Mouse (Mus musculus): Measurements from ENCODE around the gene Msi1. TPM values are rescaled to one million over a fixed set of nuclear protein-coding genes. Genes with fewer than 3 reads are reported as not detected.

The Msi1 gene
- polyA plus RNA-seq, 1 experiment from 2014 or later, result 136 TPM

DNA sequence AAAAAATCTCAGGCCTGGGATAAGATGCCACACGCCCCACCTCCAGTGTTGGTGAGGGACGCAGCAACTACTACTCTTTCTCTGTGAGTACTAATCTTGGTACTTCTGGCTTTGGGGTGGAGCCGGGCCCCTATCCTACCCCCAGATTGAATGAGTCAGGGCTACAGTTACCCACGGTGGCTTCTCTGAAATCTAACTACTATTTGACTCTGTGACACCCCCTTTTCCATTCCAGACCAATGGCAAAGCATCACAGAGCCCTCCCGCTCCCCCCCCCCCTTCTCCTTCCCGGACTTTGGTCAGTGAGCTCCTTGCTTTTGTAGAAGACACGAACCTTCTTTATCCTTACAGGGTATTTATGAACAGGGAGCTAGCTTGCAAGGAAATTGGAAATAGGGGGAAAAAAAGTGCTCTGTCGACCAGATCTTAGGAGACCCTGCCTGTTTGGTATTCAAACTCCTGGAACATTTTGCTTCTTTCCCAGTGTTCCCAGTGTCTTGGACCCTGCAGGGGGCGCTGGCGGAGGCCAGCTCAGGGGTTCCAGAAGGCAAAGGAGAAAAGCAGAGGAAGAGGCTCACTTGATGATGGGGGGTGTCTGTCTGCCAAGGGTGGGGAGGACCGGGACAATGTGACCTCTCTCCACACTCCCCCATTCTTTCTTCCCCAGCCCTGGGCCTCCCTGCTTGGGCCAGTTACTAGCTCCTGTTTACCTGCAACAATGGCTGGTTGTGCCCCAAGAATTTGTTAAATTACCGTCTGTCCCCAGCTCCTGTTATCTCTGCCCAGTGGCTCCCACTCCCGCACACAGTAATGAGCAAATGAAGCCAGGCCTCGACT, 1.9 kb downstream of the Msi1 start:
- WGBS, result 4% methylated on average over 14 of the region's 14 CpGs

DNA sequence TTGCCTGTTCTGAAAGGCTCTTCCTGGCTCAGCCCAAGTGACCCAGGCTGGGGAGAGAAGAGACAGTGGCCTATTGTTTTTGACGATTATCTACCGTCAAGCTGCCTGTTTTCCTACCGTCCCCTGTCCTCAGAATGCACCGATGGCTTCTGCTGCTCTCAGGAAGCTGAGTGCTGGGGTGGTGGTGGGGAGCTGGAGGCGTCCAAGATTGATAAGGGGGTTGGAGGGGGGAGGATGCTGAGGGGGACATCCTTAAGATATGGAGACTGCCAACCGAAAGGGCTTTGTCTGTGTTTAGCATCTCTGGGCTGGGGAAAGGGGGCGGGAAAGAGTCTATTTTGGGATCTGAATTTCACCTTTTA, 2.5 kb downstream of the Msi1 start:
- DNase-seq (ENCODE audit: low spot score), result no peak
- no peaks in the 10 kb centered on the region for H3K9me3 ChIP-seq (ENCODE audit: control insufficient read depth, low read length)
- peaks cover 34% of the 10 kb centered on the region for H3K4me1 ChIP-seq (replicated peaks; ENCODE audit: control insufficient read depth, insufficient read depth, low read length)
- WGBS, result 14% methylated on average over 7 of the region's 7 CpGs
- H3K9ac ChIP-seq (ENCODE audit: low read depth, low read length), result peak overlapping the region; percentile 99
- peak overlapping the region; percentile 97 for H3K4me3 ChIP-seq (ENCODE audit: low read depth, low read length)
- H3K4me2 ChIP-seq (replicated peaks; ENCODE audit: low read depth, low read length), result peak overlapping the region; percentile 74
- H3K36me3 ChIP-seq (ENCODE audit: control insufficient read depth, insufficient read depth, low read length), result 0 out of 2 replicates have a peak, but pooled peaks cover 2% of the 10 kb centered on the region
- no peaks in the 10 kb centered on the region for H3K27me3 ChIP-seq (ENCODE audit: control insufficient read depth, insufficient read depth, low read length)
- ATAC-seq (ENCODE audit: low FRiP score), result no peak
- H3K27ac ChIP-seq (ENCODE audit: low read depth, low read length), result peak overlapping the region; percentile 100

More for the DNA sequence above, 1.9 kb downstream of the Msi1 start:
- DNase-seq (ENCODE audit: low spot score), result peak; percentile 87
- 0 out of 2 replicates have a peak, but pooled peaks cover 2% of the 10 kb centered on the region for H3K36me3 ChIP-seq (ENCODE audit: control insufficient read depth, insufficient read depth, low read length)
- H3K27ac ChIP-seq (ENCODE audit: low read depth, low read length), result peak overlapping the region; percentile 100
- H3K9me3 ChIP-seq (ENCODE audit: control insufficient read depth, low read length), result no peaks in the 10 kb centered on the region
- no peaks in the 10 kb centered on the region for H3K27me3 ChIP-seq (ENCODE audit: control insufficient read depth, insufficient read depth, low read length)
- ATAC-seq (ENCODE audit: low FRiP score), result 0 out of 2 replicates have a peak, but pooled peaks have one; percentile 1
- H3K4me2 ChIP-seq (replicated peaks; ENCODE audit: low read depth, low read length), result peak overlapping the region; percentile 74
- H3K9ac ChIP-seq (ENCODE audit: low read depth, low read length), result peak overlapping the region; percentile 99
- peak overlapping the region; percentile 97 for H3K4me3 ChIP-seq (ENCODE audit: low read depth, low read length)
- peaks cover 32% of the 10 kb centered on the region for H3K4me1 ChIP-seq (replicated peaks; ENCODE audit: control insufficient read depth, insufficient read depth, low read length)

DNA sequence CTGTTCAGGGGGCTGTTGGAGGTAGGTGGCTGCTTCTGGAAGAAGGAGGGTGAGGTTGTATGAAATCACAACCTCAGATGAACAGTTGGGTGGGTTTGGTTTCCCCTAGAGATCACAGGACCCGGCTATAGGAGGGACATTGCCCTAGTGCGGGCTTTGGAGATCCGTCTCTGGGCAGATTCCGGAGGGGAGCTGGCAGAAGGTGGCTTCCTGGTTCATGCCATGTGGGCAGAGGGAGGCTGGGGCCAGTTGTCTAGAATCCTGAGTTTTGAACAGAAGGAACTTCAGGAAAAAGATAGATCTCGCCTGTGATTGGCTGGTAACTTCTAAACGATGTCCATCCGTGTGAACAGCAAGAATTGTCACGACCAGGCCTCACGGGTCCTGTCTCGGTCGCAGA, 3.0 kb downstream of the Msi1 start:
- H3K27me3 ChIP-seq (ENCODE audit: control insufficient read depth, insufficient read depth, low read length), result no peaks in the 10 kb centered on the region
- peaks cover 37% of the 10 kb centered on the region for H3K4me1 ChIP-seq (replicated peaks; ENCODE audit: control insufficient read depth, insufficient read depth, low read length)
- DNase-seq (ENCODE audit: low spot score) (no peak), ATAC-seq (ENCODE audit: low FRiP score) (no peak)
- peak overlapping the region; percentile 99 for H3K9ac ChIP-seq (ENCODE audit: low read depth, low read length)
- H3K4me2 ChIP-seq (replicated peaks; ENCODE audit: low read depth, low read length), result peak overlapping the region; percentile 74
- no peaks in the 10 kb centered on the region for H3K9me3 ChIP-seq (ENCODE audit: control insufficient read depth, low read length)
- H3K27ac ChIP-seq (ENCODE audit: low read depth, low read length), result peak overlapping the region; percentile 100
- 0 out of 2 replicates have a peak, but pooled peaks cover 2% of the 10 kb centered on the region for H3K36me3 ChIP-seq (ENCODE audit: control insufficient read depth, insufficient read depth, low read length)
- H3K4me3 ChIP-seq (ENCODE audit: low read depth, low read length), result peak overlapping the region; percentile 97
- 55% methylated on average over 11 of the region's 11 CpGs for WGBS

DNA sequence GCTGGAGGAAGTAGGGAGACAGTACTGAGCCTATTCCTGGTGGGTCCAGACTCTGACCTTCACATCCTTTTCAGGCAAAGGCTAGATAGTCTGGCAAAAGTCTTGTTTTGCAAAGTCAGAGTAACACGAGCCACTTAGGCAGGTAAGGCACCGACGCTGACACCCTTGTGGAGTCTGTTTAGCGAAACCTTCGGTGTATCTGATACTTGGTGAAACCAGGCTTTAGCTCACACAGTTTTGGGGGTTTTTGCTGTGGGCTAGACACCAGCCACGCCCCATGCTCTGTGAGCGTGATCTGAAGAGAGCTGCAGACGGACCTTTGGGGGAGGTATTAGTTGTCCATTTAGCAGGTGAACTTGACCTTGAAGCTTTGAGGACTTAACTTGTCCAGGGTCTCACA, 3.8 kb downstream of the Msi1 start:
- H3K4me3 ChIP-seq (ENCODE audit: low read depth, low read length), result peak overlapping the region; percentile 97
- 74% methylated on average over 8 of the region's 8 CpGs for WGBS
- H3K9ac ChIP-seq (ENCODE audit: low read depth, low read length), result peak overlapping the region; percentile 99
- ATAC-seq (ENCODE audit: low FRiP score) (no peak), DNase-seq (ENCODE audit: low spot score) (no peak)
- 0 out of 2 replicates have a peak, but pooled peaks cover 2% of the 10 kb centered on the region for H3K36me3 ChIP-seq (ENCODE audit: control insufficient read depth, insufficient read depth, low read length)
- no peaks in the 10 kb centered on the region for H3K9me3 ChIP-seq (ENCODE audit: control insufficient read depth, low read length)
- peak overlapping the region; percentile 100 for H3K27ac ChIP-seq (ENCODE audit: low read depth, low read length)
- peak overlapping the region; percentile 74 for H3K4me2 ChIP-seq (replicated peaks; ENCODE audit: low read depth, low read length)
- peaks cover 43% of the 10 kb centered on the region for H3K4me1 ChIP-seq (replicated peaks; ENCODE audit: control insufficient read depth, insufficient read depth, low read length)
- no peaks in the 10 kb centered on the region for H3K27me3 ChIP-seq (ENCODE audit: control insufficient read depth, insufficient read depth, low read length)

DNA sequence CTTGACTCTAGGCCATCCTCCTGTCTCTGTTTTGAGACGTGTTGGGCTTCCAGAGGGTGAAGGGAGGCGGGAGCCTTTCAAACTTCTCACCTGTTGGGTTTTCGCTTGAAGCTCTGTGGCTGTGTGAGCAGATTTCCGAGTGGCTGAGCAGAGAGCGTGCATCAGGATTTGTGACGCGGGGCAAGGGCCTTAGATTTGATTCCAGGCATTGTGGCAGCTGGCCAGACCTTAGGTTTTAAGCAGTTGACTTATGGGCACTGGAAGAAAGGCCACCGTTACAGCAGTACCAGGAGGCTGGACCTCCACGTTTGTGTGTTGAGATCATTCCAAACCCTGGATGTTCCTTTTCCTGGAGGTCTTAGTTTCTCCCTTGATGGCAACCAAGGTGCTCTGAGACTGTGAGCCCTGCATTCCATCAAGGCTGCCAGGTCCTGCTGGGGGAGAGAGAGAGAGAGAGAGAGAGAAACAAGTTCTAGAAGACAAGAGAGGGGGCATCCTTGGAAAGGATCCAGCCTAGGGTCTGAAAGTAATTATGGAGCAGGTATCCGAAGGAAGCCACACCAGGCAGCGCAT, 5.0 kb downstream of the Msi1 start:
- Histone ChIP-seq H3K27ac (ENCODE audit: low read depth, low read length) (peak overlapping the region; percentile 100), H3K4me2 (replicated peaks; ENCODE audit: low read depth, low read length) (peak overlapping the region; percentile 74), H3K9ac (ENCODE audit: low read depth, low read length) (peak overlapping the region; percentile 99), H3K36me3 (ENCODE audit: control insufficient read depth, insufficient read depth, low read length) (0 out of 2 replicates have a peak, but pooled peaks cover 4% of the 10 kb centered on the region), H3K4me3 (ENCODE audit: low read depth, low read length) (peak overlapping the region; percentile 97), H3K4me1 (replicated peaks; ENCODE audit: control insufficient read depth, insufficient read depth, low read length) (peaks cover 54% of the 10 kb centered on the region), H3K27me3 (ENCODE audit: control insufficient read depth, insufficient read depth, low read length) (no peaks in the 10 kb centered on the region), H3K9me3 (ENCODE audit: control insufficient read depth, low read length) (no peaks in the 10 kb centered on the region)
- DNase-seq (ENCODE audit: low spot score) (no peak), ATAC-seq (ENCODE audit: low FRiP score) (no peak)
- 38% methylated on average over 11 of the region's 11 CpGs for WGBS

DNA sequence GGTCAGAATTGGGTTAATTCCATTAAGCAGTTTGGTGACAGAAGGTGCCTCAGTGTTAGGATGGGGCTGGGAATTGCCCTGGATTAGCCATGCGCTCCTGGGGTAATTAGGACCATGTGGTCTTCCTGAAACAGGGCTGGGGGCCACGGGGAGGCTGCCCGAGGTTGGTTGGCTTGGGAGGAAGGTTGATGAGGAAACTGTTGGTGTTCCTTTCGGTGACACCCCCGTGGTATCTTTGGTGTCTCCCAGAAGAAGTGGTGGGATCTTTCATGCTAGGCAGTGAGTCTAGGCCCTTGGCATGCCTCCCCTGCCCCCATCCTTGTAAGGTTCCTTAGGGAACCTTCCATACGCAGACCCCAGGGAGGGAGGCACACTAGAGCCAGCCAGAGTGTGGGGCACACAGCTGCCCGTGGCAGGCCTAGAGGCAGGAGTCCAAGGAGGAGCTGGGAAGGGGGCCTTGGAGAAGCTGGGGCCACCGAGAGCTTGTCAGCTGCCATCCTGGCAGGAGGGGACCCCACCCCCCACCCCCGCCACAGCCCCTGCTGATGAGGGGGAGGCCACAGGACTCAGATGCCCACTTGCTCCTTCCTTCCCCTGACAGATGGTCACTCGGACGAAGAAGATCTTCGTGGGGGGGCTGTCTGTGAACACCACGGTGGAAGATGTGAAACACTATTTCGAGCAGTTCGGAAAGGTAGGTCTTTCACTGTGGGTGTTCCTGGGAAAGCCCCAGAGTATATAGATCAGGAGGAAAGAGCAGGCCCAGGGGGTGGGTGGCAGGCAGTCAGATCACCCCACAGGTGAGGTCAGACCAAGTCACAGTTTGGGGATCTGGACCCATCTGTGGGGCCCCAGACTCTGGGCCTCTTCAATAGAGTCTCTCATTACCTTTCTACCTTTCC, 5.7 kb downstream of the Msi1 start:
- peak overlapping the region; percentile 99 for H3K9ac ChIP-seq (ENCODE audit: low read depth, low read length)
- no peak for ATAC-seq (ENCODE audit: low FRiP score)
- H3K27ac ChIP-seq (ENCODE audit: low read depth, low read length), result peak overlapping the region; percentile 100
- peak overlapping the region; percentile 74 for H3K4me2 ChIP-seq (replicated peaks; ENCODE audit: low read depth, low read length)
- WGBS, result 18% methylated on average over 15 of the region's 15 CpGs
- no peaks in the 10 kb centered on the region for H3K9me3 ChIP-seq (ENCODE audit: control insufficient read depth, low read length)
- H3K4me3 ChIP-seq (ENCODE audit: low read depth, low read length), result peak overlapping the region; percentile 97
- 0 out of 2 replicates have a peak, but pooled peaks cover 4% of the 10 kb centered on the region for H3K36me3 ChIP-seq (ENCODE audit: control insufficient read depth, insufficient read depth, low read length)
- no peak for DNase-seq (ENCODE audit: low spot score)
- H3K4me1 ChIP-seq (replicated peaks; ENCODE audit: control insufficient read depth, insufficient read depth, low read length), result peaks cover 60% of the 10 kb centered on the region
- H3K27me3 ChIP-seq (ENCODE audit: control insufficient read depth, insufficient read depth, low read length), result no peaks in the 10 kb centered on the region

DNA sequence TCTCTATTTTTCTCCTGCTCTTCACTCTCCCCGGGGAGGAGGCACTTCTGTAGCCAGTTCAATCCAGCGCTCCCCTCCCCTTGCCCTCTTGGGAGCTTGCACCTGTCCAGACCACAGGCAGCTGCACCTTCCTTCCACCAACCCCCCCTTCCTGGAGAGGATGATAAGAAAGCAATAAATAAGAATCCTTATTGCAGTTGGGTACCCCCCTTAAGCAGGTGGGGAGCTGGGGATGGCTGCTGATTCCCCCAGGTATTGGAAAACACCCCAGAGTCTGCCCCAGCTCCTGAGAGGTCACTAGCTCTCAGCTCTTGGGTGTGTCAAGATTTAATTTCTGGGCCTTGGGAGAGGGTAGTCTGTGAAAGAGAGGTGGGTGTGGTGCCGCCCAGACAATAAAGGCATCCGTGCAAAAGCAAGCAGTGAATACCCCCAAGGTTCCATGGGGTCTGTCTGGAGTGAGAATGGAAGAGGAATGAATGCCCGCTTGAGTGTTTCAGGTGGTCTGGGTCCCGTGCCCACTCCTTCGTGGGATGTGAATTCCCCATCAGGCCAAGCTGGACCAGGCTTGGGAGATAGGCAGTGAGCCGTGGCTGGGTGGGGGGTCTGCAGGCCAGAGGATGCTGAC, 6.5 kb downstream of the Msi1 start:
- Histone ChIP-seq H3K9ac (ENCODE audit: low read depth, low read length) (peak overlapping the region; percentile 99), H3K9me3 (ENCODE audit: control insufficient read depth, low read length) (no peaks in the 10 kb centered on the region), H3K27ac (ENCODE audit: low read depth, low read length) (peak overlapping the region; percentile 100), H3K4me1 (replicated peaks; ENCODE audit: control insufficient read depth, insufficient read depth, low read length) (peaks cover 60% of the 10 kb centered on the region), H3K4me2 (replicated peaks; ENCODE audit: low read depth, low read length) (peak overlapping the region; percentile 74), H3K36me3 (ENCODE audit: control insufficient read depth, insufficient read depth, low read length) (0 out of 2 replicates have a peak, but pooled peaks cover 4% of the 10 kb centered on the region), H3K27me3 (ENCODE audit: control insufficient read depth, insufficient read depth, low read length) (no peaks in the 10 kb centered on the region), H3K4me3 (ENCODE audit: low read depth, low read length) (peak overlapping the region; percentile 97)
- WGBS, result 13% methylated on average over 8 of the region's 8 CpGs
- no peak for ATAC-seq (ENCODE audit: low FRiP score)
- DNase-seq (ENCODE audit: low spot score), result no peak

Data from hindbrain, embryonic 11.5 days (tissue).